Mouse (Mus musculus) granulocyte monocyte progenitor cell, adult 5-6 weeks (primary cell): ENCODE results near the gene Enc1. TPM values are rescaled to one million over a fixed set of nuclear protein-coding genes. Genes with fewer than 3 reads are reported as not detected.

Experiments used
- ATAC-seq: replicated peaks from 2 replicates; pipeline ENCODE4 v1.8.0; 2016; ENCODE audit warnings: mild to moderate bottlenecking, moderate TSS enrichment, inconsistent platforms; ENCODE audit not compliant: poor library complexity, severe bottlenecking
- total RNA-seq, 2 experiments: library from RNA; stranded (forward) in 1 of 2; stranded (reverse) in 1 of 2; fragments of 200-712, 200-1000 nt in 1 of 2; fragments of >200 nt in 1 of 2; fragmentation: Nextera tagmentation in 1 of 2; gene quantifications; 2 replicates each; pipeline ENCODE4 v1.2.3; 2014 to 2017

The Enc1 gene
- total RNA-seq, 2 experiments from 2014 or later, result 2.5 to 3.8 TPM

DNA sequence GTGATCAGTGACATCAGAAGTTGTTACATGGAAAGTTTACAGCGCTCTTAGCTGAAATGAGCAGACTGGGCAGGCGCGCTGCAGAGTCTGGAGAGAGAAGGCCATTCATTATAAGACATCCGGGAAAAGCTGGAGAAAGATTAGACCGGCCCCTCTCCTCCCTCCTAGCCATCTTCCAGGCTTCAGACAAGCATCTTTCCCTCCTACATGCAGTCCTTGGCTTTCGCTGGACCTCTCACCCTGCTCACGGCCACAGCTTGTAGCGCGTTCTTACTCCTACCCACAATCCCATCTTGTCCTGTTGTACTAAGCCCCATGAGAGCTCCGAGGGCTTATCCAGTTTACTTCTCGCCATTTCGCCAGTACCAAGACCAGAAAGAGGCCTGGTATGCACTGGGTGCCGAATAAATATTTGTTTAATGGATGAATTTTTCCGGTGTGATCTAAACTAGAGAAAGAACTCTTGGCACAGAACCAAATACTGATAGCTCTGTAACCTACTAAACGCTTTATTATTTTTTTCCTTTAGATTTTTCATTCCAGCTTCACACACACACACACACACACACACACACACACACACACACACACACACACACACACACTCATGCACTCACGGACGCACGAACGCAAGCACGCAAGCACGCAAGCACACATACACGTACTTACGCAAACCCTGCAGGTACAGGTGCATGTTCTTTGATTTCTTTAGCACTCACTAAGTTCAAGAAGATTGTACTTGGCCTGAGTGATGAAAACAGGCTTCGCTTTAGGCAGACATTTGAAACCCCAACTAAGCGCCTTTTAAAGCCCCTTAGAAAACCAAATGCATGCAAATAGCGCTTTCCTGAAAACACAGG, 41.4 kb downstream of the Enc1 start:
- no peak for ATAC-seq

DNA sequence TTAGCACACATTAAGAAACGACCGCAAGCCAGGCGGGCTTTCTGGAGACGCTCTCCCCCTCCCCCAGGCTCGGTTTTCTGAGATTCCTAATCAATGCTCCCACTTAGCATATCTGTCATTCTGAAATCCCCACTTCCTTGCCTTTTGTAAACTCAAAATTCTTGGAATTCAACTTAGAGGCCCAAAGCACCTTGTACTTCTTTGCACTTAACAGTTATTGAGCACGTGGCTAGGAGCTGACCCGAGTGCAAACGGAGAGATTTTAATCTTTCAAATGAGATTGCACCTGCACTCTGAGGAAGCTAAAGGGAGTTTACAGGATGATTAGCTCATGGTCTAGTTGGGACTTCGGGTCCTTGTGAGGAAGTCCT, 42.0 kb downstream of the Enc1 start:
- no peak for ATAC-seq

DNA sequence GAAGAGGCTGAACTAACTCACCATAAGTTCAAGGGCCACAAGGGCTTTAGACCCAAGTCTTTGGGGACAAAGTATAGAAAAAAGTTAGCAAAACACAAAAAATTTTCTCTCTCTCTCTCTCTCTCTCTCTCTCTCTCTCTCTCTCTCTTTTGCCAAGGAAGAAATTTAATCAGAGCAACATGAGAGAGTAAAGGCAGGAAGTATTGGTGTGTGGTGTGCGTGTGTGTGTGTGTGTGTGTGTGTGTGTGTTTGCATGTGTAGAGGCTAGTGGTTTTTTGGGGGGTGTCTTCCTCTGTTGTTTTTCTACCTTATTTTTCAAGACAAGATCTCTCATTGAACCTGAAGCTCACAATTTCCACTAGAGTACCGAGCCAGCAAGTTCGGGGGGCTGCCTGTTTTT, 46.1 kb downstream of the Enc1 start:
- ATAC-seq, result no peak

DNA sequence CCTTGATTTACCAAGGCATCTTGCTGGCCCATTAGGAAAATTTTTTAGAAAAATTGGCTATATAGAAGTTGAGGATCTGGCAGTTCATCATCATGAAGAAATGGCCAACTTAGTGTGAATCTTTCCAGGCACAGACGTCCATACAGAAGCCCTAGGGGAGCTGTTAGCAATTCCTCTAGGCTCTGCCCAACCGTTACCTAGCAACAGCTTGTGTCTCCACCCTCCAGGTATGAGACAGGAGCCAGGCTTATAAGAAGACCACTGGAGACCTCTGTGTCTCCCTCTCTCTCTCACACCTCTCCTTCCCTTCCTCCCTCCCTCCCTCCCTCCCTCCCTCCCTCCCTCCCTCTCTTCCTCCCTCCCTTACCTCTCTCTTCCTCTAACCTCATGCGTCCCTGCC, 49.8 kb downstream of the Enc1 start:
- no peak for ATAC-seq

DNA sequence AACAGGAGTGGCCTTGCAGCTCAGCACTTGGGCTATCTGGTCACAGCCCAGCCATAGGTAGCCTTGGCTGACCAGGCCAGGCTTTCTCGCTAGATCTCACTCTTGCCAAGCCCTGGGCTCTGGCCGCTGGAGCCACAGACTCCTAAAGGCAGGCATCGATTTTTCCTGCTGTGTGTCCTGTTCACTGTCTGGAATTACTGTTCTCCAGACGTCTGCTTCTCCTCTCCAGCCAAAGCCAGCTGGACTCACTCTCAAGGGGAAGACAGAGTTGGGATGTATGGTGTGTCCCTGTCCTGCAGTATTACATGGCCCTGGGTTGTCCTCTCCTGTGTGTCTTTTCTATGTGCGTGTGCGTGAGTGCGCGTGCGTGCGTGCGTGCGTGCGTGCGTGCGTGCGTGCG, 50.4 kb downstream of the Enc1 start:
- no peak for ATAC-seq

DNA sequence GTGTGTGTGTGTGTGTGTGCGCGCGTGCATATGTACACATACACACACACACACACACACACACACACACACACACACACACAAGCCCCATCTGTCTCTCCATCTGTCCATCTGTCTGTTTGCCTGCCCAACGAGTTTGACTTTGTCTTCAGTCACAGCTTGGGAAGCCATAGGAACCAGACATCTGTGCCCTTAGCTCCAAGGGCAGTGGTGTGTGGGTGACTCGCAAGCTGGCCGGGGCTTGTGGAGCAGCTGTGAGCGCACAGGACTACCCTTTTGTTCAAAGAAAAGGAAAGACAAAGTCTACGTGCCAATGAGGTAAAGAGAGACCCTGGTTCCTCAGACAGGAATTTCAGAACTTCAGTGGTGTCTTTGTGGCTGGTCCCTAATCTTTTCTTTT, 51.1 kb downstream of the Enc1 start:
- no peak for ATAC-seq

DNA sequence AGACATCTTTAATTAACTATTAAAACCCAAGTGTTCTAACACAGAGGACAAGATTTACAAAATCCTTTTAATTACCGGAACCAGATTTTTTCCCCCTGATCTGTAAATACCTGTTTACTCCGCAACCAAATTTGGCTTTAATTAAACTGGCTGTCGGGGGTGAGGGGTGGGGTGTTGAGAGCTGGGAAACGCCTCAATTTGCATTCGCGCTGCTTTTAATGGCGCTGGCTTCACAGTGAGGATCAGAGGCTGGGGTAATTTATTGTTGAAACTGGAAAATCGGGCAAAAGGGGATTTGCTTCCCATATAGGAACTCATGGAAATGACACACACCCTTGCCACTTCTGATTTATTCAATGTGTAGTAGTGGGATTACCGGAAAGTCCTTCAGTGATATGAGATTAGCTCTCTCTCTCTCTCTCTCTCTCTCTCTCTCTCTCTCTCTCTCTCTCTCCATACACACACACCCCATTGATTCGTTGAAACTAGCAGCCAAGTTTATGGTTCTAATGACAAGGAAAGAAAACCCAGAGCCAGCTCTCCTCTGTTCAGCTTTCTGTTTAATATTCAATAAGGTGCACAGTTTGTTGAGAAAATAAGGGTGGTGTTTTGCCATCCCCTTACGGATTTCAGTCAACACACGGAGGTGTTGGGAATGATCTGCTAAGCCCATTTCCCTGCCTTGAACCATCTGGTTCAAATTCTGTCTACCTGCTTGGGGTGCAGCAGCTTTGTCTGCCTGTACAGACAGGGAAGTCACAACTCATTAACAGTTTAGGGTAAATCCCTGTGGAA, 51.7 kb downstream of the Enc1 start:
- no peak for ATAC-seq

DNA sequence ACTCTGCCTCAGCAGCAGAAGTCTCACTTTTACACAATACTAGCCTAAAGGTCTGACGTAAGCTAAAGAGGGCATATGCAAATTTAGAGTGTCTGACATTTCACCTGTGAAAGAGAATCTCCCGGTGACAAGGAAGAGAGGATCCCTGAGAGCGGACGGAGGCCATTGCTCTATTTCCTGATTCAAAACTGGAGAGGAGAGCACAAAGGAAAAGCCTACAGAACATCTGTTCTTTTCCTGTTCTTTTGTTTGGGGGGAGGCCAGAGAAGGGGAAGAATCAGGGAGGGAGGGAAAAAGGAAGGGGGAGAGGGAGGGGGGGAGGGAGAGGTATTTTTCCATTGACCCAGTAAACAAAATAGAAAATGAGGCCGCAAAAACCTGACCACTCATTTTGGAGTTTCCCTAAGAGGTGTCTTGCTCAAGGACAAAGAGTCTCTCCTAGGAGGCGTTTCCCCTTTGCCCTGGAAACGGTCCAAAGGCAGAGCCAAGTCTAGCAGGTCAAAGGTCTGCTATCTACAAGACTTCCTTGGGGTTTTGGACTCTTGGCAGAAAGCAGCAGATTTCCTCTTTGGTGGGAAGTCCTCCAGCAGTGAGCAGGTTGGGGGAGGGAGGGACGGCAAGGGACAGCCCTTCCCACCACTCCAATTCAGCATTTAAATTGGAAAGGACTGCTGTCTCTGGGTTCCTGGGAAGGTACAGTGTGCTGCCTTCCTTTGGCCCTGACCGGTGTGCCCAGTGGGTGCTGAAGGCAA, 54.4 kb downstream of the Enc1 start:
- ATAC-seq, result 0 out of 2 replicates have a peak, but pooled peaks have one; percentile 25

DNA sequence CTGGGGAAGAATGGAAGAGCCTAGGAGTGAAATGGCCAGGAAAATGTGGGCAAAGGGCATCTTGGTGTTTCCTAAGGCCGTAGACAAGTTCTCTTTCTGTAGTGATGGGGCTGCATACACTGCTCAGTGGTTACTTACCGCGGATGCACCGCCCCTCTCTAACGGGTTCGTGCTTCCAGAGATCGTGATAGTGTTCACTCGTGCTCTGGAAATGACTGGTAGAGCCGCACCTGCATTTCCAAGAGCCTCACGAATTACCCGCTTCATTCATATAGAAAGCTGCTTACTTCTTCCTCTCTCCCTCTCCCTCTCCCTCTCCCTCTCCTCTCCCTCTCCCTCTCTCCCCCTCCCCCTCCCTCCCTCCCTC, 54.9 kb downstream of the Enc1 start:
- no peak for ATAC-seq

DNA sequence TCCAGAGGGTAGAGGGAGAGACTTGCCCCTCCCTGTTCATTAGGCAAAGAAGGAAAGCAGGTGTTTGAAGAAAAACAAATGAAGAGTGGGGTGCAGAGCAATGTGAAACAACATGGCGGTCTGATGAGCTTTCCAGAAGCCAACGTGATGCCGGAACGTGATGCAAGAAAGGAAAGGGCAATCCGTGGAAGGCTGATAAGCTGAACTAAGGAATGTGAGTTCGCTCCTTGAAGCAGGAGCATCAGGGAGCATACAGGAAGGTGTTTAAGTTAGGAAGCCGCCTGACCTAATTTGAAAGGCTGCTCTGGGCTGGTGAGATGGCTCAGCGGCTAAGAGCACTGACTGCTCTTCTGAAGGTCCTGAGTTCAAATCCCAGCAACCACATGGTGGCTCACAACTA, 55.4 kb downstream of the Enc1 start:
- no peak for ATAC-seq

DNA sequence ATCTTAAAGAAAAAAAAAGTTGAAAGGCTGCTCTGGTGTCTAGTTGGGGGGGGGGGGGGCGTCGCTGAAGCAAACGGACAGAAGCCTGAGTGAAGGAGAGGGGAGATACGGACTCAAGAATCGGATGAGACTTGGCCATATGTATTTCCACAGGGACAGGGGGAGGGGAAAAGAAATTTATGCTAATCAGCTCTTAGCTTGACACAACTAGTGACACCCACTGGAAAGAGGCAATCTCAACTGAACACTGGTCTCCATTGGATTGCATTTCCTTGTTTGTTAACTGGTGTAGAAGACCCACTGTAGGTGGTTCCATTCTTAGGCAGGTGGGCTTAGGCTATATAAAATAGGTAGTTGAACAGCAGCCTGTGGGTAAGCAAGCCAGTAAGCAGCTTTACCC, 55.9 kb downstream of the Enc1 start:
- no peak for ATAC-seq

DNA sequence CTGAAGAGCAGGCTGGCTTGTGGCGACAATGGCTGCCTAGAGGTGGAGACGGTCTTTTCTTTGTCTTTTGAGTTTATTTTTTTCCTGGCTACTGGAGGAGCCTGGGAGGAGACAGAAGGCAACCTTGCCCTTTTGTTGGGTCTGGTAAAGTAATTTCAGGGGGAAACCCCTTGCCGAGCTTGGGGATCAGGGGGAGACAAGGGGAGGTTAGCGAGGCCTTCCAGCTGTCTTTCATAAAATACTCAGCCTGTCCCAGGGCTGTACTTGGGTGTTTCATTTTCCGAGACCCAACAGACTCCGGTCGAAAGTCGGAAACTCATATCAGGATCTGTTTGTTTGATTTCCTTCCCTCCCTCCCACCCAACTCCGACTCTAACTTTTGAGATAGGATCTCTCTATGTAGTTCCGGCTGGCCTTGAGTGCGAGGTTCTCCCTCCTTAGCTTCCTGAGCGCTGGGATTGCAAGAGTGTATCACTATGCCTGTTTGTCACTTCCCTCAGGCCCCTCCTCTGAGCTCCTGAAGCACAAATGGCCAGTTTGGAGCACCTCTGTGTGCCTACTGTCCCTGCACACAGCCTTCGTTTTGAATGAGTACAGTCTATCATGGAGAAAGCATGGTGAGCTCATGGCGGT, 56.6 kb downstream of the Enc1 start:
- no peak for ATAC-seq

DNA sequence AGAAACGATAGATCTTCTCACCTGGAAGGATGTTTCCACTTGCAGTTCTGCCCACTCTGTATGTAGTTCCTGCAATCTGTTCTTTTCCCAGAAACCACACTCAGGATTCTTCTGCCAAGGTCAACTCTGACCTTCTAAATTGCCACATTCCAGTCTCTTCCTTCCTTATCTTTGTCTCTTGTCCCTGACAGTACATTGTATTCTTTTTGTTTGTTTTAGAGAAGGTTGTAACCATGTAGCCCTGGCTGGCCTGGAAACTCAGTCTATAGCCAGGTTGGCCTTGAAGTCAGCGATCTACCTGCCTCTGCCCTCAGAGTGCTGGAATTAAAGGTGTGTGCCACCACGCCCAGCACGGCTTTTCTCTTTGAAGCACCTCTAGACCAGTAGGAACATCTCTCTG, 58.0 kb downstream of the Enc1 start:
- ATAC-seq, result no peak

DNA sequence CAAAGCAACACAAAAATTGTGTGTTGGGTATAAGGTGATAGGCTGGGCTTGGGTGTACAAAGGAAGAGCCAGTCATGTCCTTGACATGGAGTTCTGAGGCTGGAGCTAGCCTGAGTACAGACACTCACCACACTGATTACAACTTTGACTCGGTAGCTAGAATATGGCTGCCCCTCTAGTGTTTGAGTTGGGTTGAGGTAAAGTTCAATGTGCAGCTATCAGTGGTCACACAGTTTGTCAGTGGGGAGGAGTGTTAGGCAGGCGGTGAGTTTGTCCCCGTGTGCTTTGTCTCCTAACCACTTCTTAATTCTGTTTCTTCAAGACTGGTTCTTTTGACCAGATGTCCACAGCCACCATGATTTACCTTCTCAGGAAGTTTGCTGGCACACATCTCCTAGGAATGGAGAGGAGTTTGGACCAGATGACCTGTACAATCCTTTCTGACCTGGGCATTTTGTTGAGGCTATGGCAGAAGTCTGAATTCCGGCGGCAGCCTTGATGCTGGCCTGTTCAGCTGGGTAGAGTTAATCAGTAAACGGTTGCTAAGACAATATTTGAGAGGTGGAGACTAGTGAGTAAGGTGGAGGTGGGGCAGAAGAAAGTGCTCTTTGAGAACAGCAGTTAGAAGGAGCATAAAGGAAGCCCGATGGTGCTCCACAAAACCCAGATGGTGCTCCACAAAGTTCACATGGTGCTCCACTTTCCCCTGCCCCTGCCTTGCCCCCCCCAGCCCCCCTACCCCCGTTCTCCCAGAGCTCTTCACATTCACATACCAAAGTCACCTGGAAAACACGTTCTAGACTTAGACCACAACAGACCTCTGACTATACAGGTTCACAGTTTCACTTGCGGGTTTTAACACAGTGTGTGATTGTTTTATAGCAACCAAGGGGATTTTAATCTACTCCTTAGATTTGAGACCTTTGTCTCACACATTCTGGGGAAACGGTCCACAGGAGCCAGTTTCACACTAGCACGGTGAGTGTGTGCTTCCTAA, 59.3 kb downstream of the Enc1 start:
- ATAC-seq, result no peak

Other genes starting within 250 kb of the Enc1 start
- not detected in 2 replicates for gene 1700029F12Rik, start 206.7 kb upstream of the Enc1 start, total RNA-seq (2014; fragmentation: Nextera tagmentation)
- gene 1700029F12Rik, start 206.7 kb upstream of the Enc1 start, total RNA-seq (2017), result not detected in 2 replicates
- gene Fam169a, start 173.8 kb upstream of the Enc1 start, total RNA-seq (2014; fragmentation: Nextera tagmentation), result not detected in 2 replicates
- 0.47 and 0.88 TPM in 2 replicates for gene Fam169a, start 173.8 kb upstream of the Enc1 start, total RNA-seq (2017)
- gene Gm6169, start 141.9 kb upstream of the Enc1 start, total RNA-seq (2014; fragmentation: Nextera tagmentation), result 0.47 and 5.7 TPM in 2 replicates
- 1.4 TPM in 1 of 2 replicates, not detected in the other for gene Gm6169, start 141.9 kb upstream of the Enc1 start, total RNA-seq (2017)
- gene Gfm2, start 103.2 kb upstream of the Enc1 start, total RNA-seq (2014; fragmentation: Nextera tagmentation), result 24.2 and 25.0 TPM in 2 replicates
- gene Gfm2, start 103.2 kb upstream of the Enc1 start, total RNA-seq (2017), result 27.9 and 38.1 TPM in 2 replicates
- gene Nsa2, start 103.2 kb upstream of the Enc1 start, total RNA-seq (2014; fragmentation: Nextera tagmentation), result 192 and 208 TPM in 2 replicates
- gene Nsa2, start 103.2 kb upstream of the Enc1 start, total RNA-seq (2017), result 335 and 341 TPM in 2 replicates
- gene Hexb, start 42.7 kb upstream of the Enc1 start, total RNA-seq (2014; fragmentation: Nextera tagmentation), result 27.7 and 33.3 TPM in 2 replicates
- 31.8 and 32.1 TPM in 2 replicates for gene Hexb, start 42.7 kb upstream of the Enc1 start, total RNA-seq (2017)